Mouse (Mus musculus) regulatory T cell (primary cell): ENCODE data around the gene Kif1bp.
"Not testable (repeated sequence)": the region's sequence is repeated elsewhere in the genome, so short reads cannot be mapped to it uniquely, and the experiment has no call there.

ENCODE experiments used
- in situ Hi-C: fragments of 300-600 bp; cut with MboI, MseI; formaldehyde crosslinking; loops from one replicate; pipeline ENCODE4 v1.15.1; 2025; ENCODE audit warnings: high pct_unique_total_duplicates

Kif1bp gene

GRCm38 (mm10) chr10:62511528-62511927 is 66.7 kb downstream of the Kif1bp start:
- in situ Hi-C loops: no loop called here

GRCm38 (mm10) chr10:62509032-62509656 is 69.1 kb downstream of the Kif1bp start:
- in situ Hi-C loops: loop anchor here (5.0 kb wide), 1 partner anchor 38 kb away; no protein-coding TSS in a partner anchor

- in situ Hi-C loops: loop anchor here (5.0 kb wide), 1 partner anchor 39 kb away; no protein-coding TSS in a partner anchor
Measured at GRCm38 (mm10) chr10:62508459-62508858, 69.8 kb downstream of the Kif1bp start.

- in situ Hi-C loops: loop anchor here (5.0 kb wide), 1 partner anchor 40 kb away; no protein-coding TSS in a partner anchor
Measured at GRCm38 (mm10) chr10:62507591-62508308, 70.5 kb downstream of the Kif1bp start.

GRCm38 (mm10) chr10:62507071-62507470 is 71.2 kb downstream of the Kif1bp start:
- in situ Hi-C loops: loop anchor here (5.0 kb wide), 1 partner anchor 40 kb away; no protein-coding TSS in a partner anchor

GRCm38 (mm10) chr10:62506019-62506556 is 72.2 kb downstream of the Kif1bp start:
- in situ Hi-C loops: loop anchor here (5.0 kb wide), 1 partner anchor 41 kb away; no protein-coding TSS in a partner anchor

GRCm38 (mm10) chr10:62505224-62505983 is 72.9 kb downstream of the Kif1bp start:
- in situ Hi-C loops: loop anchor here (5.0 kb wide), 1 partner anchor 42 kb away; no protein-coding TSS in a partner anchor

- in situ Hi-C loops: no loop called here
Measured at GRCm38 (mm10) chr10:62503836-62504628, 74.2 kb downstream of the Kif1bp start.

- in situ Hi-C loops: no loop called here
Measured at GRCm38 (mm10) chr10:62503353-62503752, 74.9 kb downstream of the Kif1bp start.

GRCm38 (mm10) chr10:62501951-62502350 is 76.3 kb downstream of the Kif1bp start:
- in situ Hi-C loops: no loop called here

- in situ Hi-C loops: no loop called here
Measured at GRCm38 (mm10) chr10:62500916-62501615, 77.2 kb downstream of the Kif1bp start.

GRCm38 (mm10) chr10:62500088-62500915 is 78.0 kb downstream of the Kif1bp start:
- in situ Hi-C loops: no loop called here

- in situ Hi-C loops: not testable (repeated sequence)
Measured at GRCm38 (mm10) chr10:62491681-62492080, 86.6 kb downstream of the Kif1bp start.
